Mouse (Mus musculus) cerebellum, adult 2 months (tissue): ENCODE measurements around the gene C1s1. TPM values are rescaled to one million over a fixed set of nuclear protein-coding genes. Genes with fewer than 3 reads are reported as not detected.
A peak's percentile ranks its signal among the peaks of the same experiment; 100 is the strongest.
"Not testable (repeated sequence)": the region's sequence is repeated elsewhere in the genome, so short reads cannot be mapped to it uniquely, and the experiment has no call there.

Experiments
- DNase-seq, 2 experiments: peaks; one replicate each; pipeline ENCODE4 v3.0.0; 2021
- H3K27ac ChIP-seq: fragments of 200-500 bp; 2 replicates; pipeline ENCODE4 v1.5.1; 2012; ENCODE audit warnings: low read length, control low read depth, inconsistent platforms; ENCODE audit not compliant: insufficient read depth
- H3K27me3 ChIP-seq: fragments of 200-500 bp; 2 replicates; pipeline ENCODE4 v1.6.1; 2012; ENCODE audit warnings: inconsistent platforms, mild to moderate bottlenecking, low read length, moderate library complexity; ENCODE audit not compliant: control insufficient read depth, insufficient read depth
- H3K4me1 ChIP-seq: fragments of 200-500 bp; 2 replicates; pipeline ENCODE4 v1.6.1; 2011; ENCODE audit warnings: low read length; ENCODE audit not compliant: control insufficient read depth, insufficient read depth
- H3K4me3 ChIP-seq: fragments of 200-500 bp; replicated peaks from 2 replicates; pipeline ENCODE3; 2011; ENCODE audit warnings: mild to moderate bottlenecking, low read depth, low read length, control low read depth; ENCODE audit not compliant: insufficient read depth
- CTCF ChIP-seq: fragments of 200-500 bp; IDR thresholded peaks from 2 replicates; pipeline ENCODE4 v1.5.1; 2011; ENCODE audit warnings: low read depth, mild to moderate bottlenecking, control low read depth, low read length, moderate library complexity, borderline replicate concordance; ENCODE audit not compliant: insufficient read depth
- POLR2A ChIP-seq: fragments of 200-500 bp; IDR thresholded peaks from 2 replicates; pipeline ENCODE4 v1.6.1; 2011; ENCODE audit warnings: low read length, control low read depth, borderline replicate concordance; ENCODE audit not compliant: insufficient read depth
- WGBS: fragments of 180-500 bp; shearing (Covaris S2); methylation state at CpG from one replicate; pipeline ENCODE4 v1.1.7; 2018; 5-methylcytosine and 5-hydroxymethylcytosine counted together
- polyA plus RNA-seq: library from polyadenylated mRNA; depleted of rRNA; stranded (reverse); fragments of >200 nt; gene quantifications from 2 replicates; pipeline ENCODE4 v1.2.3, GENCODE M21; 2012

The C1s1 gene
- polyA plus RNA-seq, 1 experiment = 1.2 TPM

GRCm38 (mm10) chr6:124552766-124553165 is 10.6 kb upstream of the C1s1 start:
- Histone ChIP-seq H3K27ac (no peak overlapping the region), H3K27me3 (no peaks in the 10 kb centered on the region), H3K4me3 (no peak overlapping the region), H3K4me1 (no peaks in the 10 kb centered on the region)
- DNase-seq = no peak
- 78% methylated on average over 22 of the region's 22 CpGs for WGBS
- TF ChIP-seq CTCF (no peak), POLR2A (no peak)

- H3K27ac ChIP-seq = no peak overlapping the region
- H3K4me3 ChIP-seq = no peak overlapping the region
- DNase-seq = no peak
- H3K27me3 ChIP-seq = no peaks in the 10 kb centered on the region
- no peak for TF ChIP-seq POLR2A
- no peak for TF ChIP-seq CTCF
- H3K4me1 ChIP-seq = no peaks in the 10 kb centered on the region
- WGBS = 88% methylated on average over 3 of the region's 3 CpGs
These were observed 6.9 kb upstream of the C1s1 start for GRCm38 (mm10) chr6:124549023-124549550.

- not testable (repeated sequence) for DNase-seq, H3K27ac ChIP-seq, H3K27me3 ChIP-seq, H3K4me3 ChIP-seq, H3K4me1 ChIP-seq
- WGBS = 87% methylated on average over 3 of the region's 3 CpGs
These were observed 5.8 kb upstream of the C1s1 start for GRCm38 (mm10) chr6:124547979-124548378.

- TF ChIP-seq CTCF (no peak), POLR2A (no peak)
- H3K27me3 ChIP-seq = no peaks in the 10 kb centered on the region
These were observed 3.3 kb upstream of the C1s1 start for GRCm38 (mm10) chr6:124545425-124545824.

GRCm38 (mm10) chr6:124544466-124544865 is 2.3 kb upstream of the C1s1 start:
- TF ChIP-seq POLR2A (no peak), CTCF (peak; percentile 13; the same call in 1 of the 2 replicates)
- 88% methylated on average over 6 of the region's 6 CpGs for WGBS
- Histone ChIP-seq H3K27me3 (no peaks in the 10 kb centered on the region), H3K4me3 (no peak overlapping the region), H3K4me1 (no peaks in the 10 kb centered on the region), H3K27ac (no peak overlapping the region)
- DNase-seq = no peak

More at GRCm38 (mm10) chr6:124545425-124545824, 3.3 kb upstream of the C1s1 start:
- Histone ChIP-seq H3K4me3 (no peak overlapping the region), H3K27ac (no peak overlapping the region), H3K4me1 (no peaks in the 10 kb centered on the region)
- 72% methylated on average over 2 of the region's 2 CpGs for WGBS
- DNase-seq = no peak

GRCm38 (mm10) chr6:124541176-124541575 is 983 bp downstream of the C1s1 start:
- not testable (repeated sequence) for H3K4me3 ChIP-seq, H3K4me1 ChIP-seq, DNase-seq, H3K27me3 ChIP-seq, H3K27ac ChIP-seq
- WGBS = 71% methylated on average over 2 of the region's 2 CpGs

GRCm38 (mm10) chr6:124536125-124536829 is 5.9 kb downstream of the C1s1 start:
- not testable (repeated sequence) for DNase-seq, H3K27ac ChIP-seq, H3K4me3 ChIP-seq, H3K4me1 ChIP-seq, H3K27me3 ChIP-seq
- 75% methylated on average over 8 of the region's 8 CpGs for WGBS

GRCm38 (mm10) chr6:124531077-124531476 is 11.1 kb downstream of the C1s1 start:
- H3K27ac ChIP-seq = no peak overlapping the region
- H3K27me3 ChIP-seq = no peaks in the 10 kb centered on the region; the same call in 1 of the 2 replicates
- TF ChIP-seq CTCF = no peak
- no peak for DNase-seq
- 87% methylated on average over 8 of the region's 8 CpGs for WGBS
- no peaks in the 10 kb centered on the region for H3K4me1 ChIP-seq
- H3K4me3 ChIP-seq = no peak overlapping the region
